Mouse (Mus musculus) hematopoietic stem cell, adult 5-6 weeks (primary cell): Measurements from ENCODE around the gene Bloc1s4. TPM values are rescaled to one million over a fixed set of nuclear protein-coding genes. Genes with fewer than 3 reads are reported as not detected.

Experiments
- ATAC-seq, 2 experiments: fragments of 125-278 bp in 1 of 2; replicated peaks in 1 of 2; 2 replicates each; pipeline ENCODE4 v1.8.0; 2016 to 2017; ENCODE audit warnings: inconsistent platforms in 2 of 2, mild to moderate bottlenecking in 2 of 2, moderate number of reproducible peaks in 2 of 2, low read depth in 1 of 2, moderate TSS enrichment in 1 of 2; ENCODE audit not compliant: low FRiP score in 2 of 2, poor library complexity in 2 of 2, severe bottlenecking in 2 of 2, insufficient read depth in 1 of 2, low TSS enrichment in 1 of 2
- total RNA-seq: library from RNA; stranded (forward); fragments of 172-1452, 232-1000 nt; gene quantifications from 2 replicates; pipeline ENCODE4 v1.2.3, GENCODE M21; 2017

The Bloc1s4 gene
- total RNA-seq, 1 experiment from 2014 or later: 14.3 TPM

GRCm38 (mm10) chr5:36727136-36727535 is 21.3 kb downstream of the Bloc1s4 start:
- no peak for ATAC-seq

- ATAC-seq: peak; percentile 18 to 60; a peak in 3 of 4 replicates
These were observed 22.1 kb downstream of the Bloc1s4 start for GRCm38 (mm10) chr5:36726387-36726801.

GRCm38 (mm10) chr5:36725861-36726260 is 22.6 kb downstream of the Bloc1s4 start:
- no peak for ATAC-seq

- ATAC-seq: no peak
These were observed 24.2 kb downstream of the Bloc1s4 start for GRCm38 (mm10) chr5:36724274-36724673.

- no peak for ATAC-seq
These were observed 25.1 kb downstream of the Bloc1s4 start for GRCm38 (mm10) chr5:36723356-36723755.

- peak; percentile 54; a peak in 2 of 4 replicates for ATAC-seq
These were observed 26.0 kb downstream of the Bloc1s4 start for GRCm38 (mm10) chr5:36722415-36722856.

GRCm38 (mm10) chr5:36720710-36721375 is 27.6 kb downstream of the Bloc1s4 start:
- no peak for ATAC-seq

GRCm38 (mm10) chr5:36720219-36720618 is 28.2 kb downstream of the Bloc1s4 start:
- ATAC-seq: no peak

- no peak for ATAC-seq
These were observed 28.8 kb downstream of the Bloc1s4 start for GRCm38 (mm10) chr5:36719601-36720000.

GRCm38 (mm10) chr5:36719135-36719534 is 29.3 kb downstream of the Bloc1s4 start:
- ATAC-seq: no peak

- ATAC-seq: no peak
These were observed 30.6 kb downstream of the Bloc1s4 start for GRCm38 (mm10) chr5:36717889-36718288.

- no peak for ATAC-seq
These were observed 31.6 kb downstream of the Bloc1s4 start for GRCm38 (mm10) chr5:36716816-36717215.

GRCm38 (mm10) chr5:36714832-36715231 is 33.6 kb downstream of the Bloc1s4 start:
- ATAC-seq: no peak

- ATAC-seq: no peak
These were observed 34.8 kb downstream of the Bloc1s4 start for GRCm38 (mm10) chr5:36713693-36714092.

GRCm38 (mm10) chr5:36712553-36713534 is 35.6 kb downstream of the Bloc1s4 start:
- peak; percentile 95 to 98 for ATAC-seq

- peak; percentile 54 to 61 for ATAC-seq
These were observed 36.6 kb downstream of the Bloc1s4 start for GRCm38 (mm10) chr5:36711863-36712262.

- ATAC-seq: peak in 1 of 2 experiments; percentile 17; a peak in 1 of 4 replicates
These were observed 42.7 kb downstream of the Bloc1s4 start for GRCm38 (mm10) chr5:36705792-36706191.

- no peak for ATAC-seq
These were observed 43.1 kb downstream of the Bloc1s4 start for GRCm38 (mm10) chr5:36705390-36705789.
